ENCODE assay signal across 7 mouse cellular contexts in genomic region chr19:44372969-44373368, GRCm38 (mm10). TPM values are rescaled to one million over a fixed set of nuclear protein-coding genes. Genes with fewer than 3 reads are reported as not detected.
DNase-seq lines count a peak whose midpoint lies in the region; ATAC-seq lines count a peak whose summit lies in the region.

No protein-coding gene starts in this region.

- peak; percentile 64; the same call in 1 of the 2 replicates for ATAC-seq in hindbrain, embryonic 16.5 days
- ATAC-seq in megakaryocyte, adult 5-6 weeks (ENCODE audit: poor library complexity, severe bottlenecking): peak; percentile 96

- no peaks in the 10 kb centered on the region for H3K36me3 ChIP-seq in hindbrain, embryonic 16.5 days (ENCODE audit: control insufficient read depth, insufficient read depth, low read length)

- H3K27ac ChIP-seq in hindbrain, embryonic 16.5 days (ENCODE audit: low read depth, low read length): no peak overlapping the region

- no peaks in the 10 kb centered on the region; the same call in 1 of the 2 replicates for H3K27me3 ChIP-seq in hindbrain, embryonic 16.5 days (replicated peaks; ENCODE audit: control insufficient read depth, insufficient read depth, low read length)

- no peaks in the 10 kb centered on the region for H3K9me3 ChIP-seq in hindbrain, embryonic 16.5 days (ENCODE audit: control insufficient read depth, low read length)

- peak; percentile 88 for DNase-seq in ZHBTc4 (ENCODE audit: low read depth, low spot score)
- peak; percentile 91 to 94 for DNase-seq in cerebellum, postnatal 10 days
- DNase-seq in gastrocnemius, adult 18-20 months (ENCODE audit: low spot score): peak; percentile 91
- DNase-seq in left cerebral cortex, adult 11 months (ENCODE audit: low spot score): peak; percentile 78
- peak; percentile 77 for DNase-seq in skeletal muscle tissue, adult 2 months (ENCODE audit: low read depth, low spot score)

- no peak overlapping the region for H3K4me3 ChIP-seq in hindbrain, embryonic 16.5 days (ENCODE audit: low read length)

- H3K4me1 ChIP-seq in hindbrain, embryonic 16.5 days (ENCODE audit: control insufficient read depth, insufficient read depth, low read depth, low read length): no peaks in the 10 kb centered on the region

- 21% methylated on average over 6 of the region's 6 CpGs for WGBS in hindbrain, embryonic 16.5 days

- no peak overlapping the region for H3K9ac ChIP-seq in hindbrain, embryonic 16.5 days (ENCODE audit: low read depth, low read length)

- no peak overlapping the region for H3K4me2 ChIP-seq in hindbrain, embryonic 16.5 days (ENCODE audit: low read length)

RNA-seq across cellular contexts. Expression of gene Scd1, which starts 34.7 kb away (rescaled TPM):
- 10 to 100 TPM; 20.6 to 38.0 TPM for total RNA-seq in gastrocnemius, adult 18-20 months (2021)
- 7.9 and 9.3 TPM in 2 replicates for polyA plus RNA-seq in hindbrain, embryonic 16.5 days (2015; fragmentation: Nextera tagmentation; extraction: Ambion mirVana)
- total RNA-seq in megakaryocyte, adult 5-6 weeks (2015): 0.54 and 0.64 TPM in 2 replicates
- total RNA-seq in megakaryocyte, adult 5-6 weeks (2017): 0.18 and 0.98 TPM in 2 replicates

RNA-seq across cellular contexts. Expression of gene Scd4, which starts 40.1 kb away (rescaled TPM):
- under 1 TPM in 1 of 2 experiments, not detected in 1; 0.14 TPM for total RNA-seq in gastrocnemius, adult 18-20 months (2021)
- polyA plus RNA-seq in hindbrain, embryonic 16.5 days (2015; fragmentation: Nextera tagmentation; extraction: Ambion mirVana): 0.16 and 0.21 TPM in 2 replicates
- total RNA-seq in megakaryocyte, adult 5-6 weeks (2015): 0.40 TPM in 1 of 2 replicates, not detected in the other
- 0.12 TPM in 1 of 2 replicates, not detected in the other for total RNA-seq in megakaryocyte, adult 5-6 weeks (2017)

Comparison
In these comparisons a context has a peak if more than half of its experiments do, and no peak if none do; other contexts are left out.
1. RNA of gene Scd1, which starts 34.7 kb away (total RNA-seq): 20.6 to 38.0 TPM in gastrocnemius, adult 18-20 months; 0.18 to 0.98 TPM in megakaryocyte, adult 5-6 weeks; every median in the first group is over 10 times any median in the second.
2. Peak in every context shown above with its lines, with median percentiles within 50 percentile points of each other: DNase-seq.